Mouse (Mus musculus) lung, adult 2 months (tissue): ENCODE data around the gene Csf1.

Experiments used
- CTCF ChIP-seq: fragments of 200-500 bp; IDR thresholded peaks from 2 replicates; pipeline ENCODE4 v1.5.1; 2011; ENCODE audit warnings: mild to moderate bottlenecking, low read length, control low read depth; ENCODE audit not compliant: insufficient read depth
- POLR2A ChIP-seq: fragments of 200-500 bp; IDR thresholded peaks from 2 replicates; pipeline ENCODE4 v1.6.1; 2011; ENCODE audit warnings: low read depth, mild to moderate bottlenecking, control low read depth, low read length, borderline replicate concordance; ENCODE audit errors: extremely low read depth

GRCm38 (mm10) chr3:107807386-107807974 is 47.2 kb upstream of the Csf1 start:
- TF ChIP-seq CTCF (no peak), POLR2A (no peak)
